Mouse (Mus musculus) left cerebral cortex, adult 6 months (tissue): ENCODE data around the gene Amelx. TPM values are rescaled to one million over a fixed set of nuclear protein-coding genes. Genes with fewer than 3 reads are reported as not detected.

Source experiments
- long read RNA-seq, 2 experiments: library from polyadenylated mRNA; unstranded; transcript quantifications; one replicate each; pipeline ENCODE4 v2.0.0; 2019 to 2020
- polyA plus RNA-seq: library from polyadenylated mRNA; unstranded; fragments of <200 nt; fragmentation: Nextera tagmentation; gene quantifications from 2 replicates; pipeline ENCODE4 v1.2.3, GENCODE M21; 2021

Gene Amelx
- polyA plus RNA-seq: not detected in 2 replicates
- long read RNA-seq, experiment 1: 0 reads
- long read RNA-seq, experiment 2: 0 reads

GRCm38 (mm10) chrX:169187100-169187499, at the start of gene Amelx:
Gene Amelx (minus strand): TSS chrX:169187200.

Other genes starting within 250 kb of the Amelx start
- 26.3 and 26.8 TPM in 2 replicates for gene Hccs, start 133.2 kb upstream of the Amelx start, polyA plus RNA-seq